Comparison of ENCODE assay signal across 25 mouse cellular contexts in the genomic region with DNA sequence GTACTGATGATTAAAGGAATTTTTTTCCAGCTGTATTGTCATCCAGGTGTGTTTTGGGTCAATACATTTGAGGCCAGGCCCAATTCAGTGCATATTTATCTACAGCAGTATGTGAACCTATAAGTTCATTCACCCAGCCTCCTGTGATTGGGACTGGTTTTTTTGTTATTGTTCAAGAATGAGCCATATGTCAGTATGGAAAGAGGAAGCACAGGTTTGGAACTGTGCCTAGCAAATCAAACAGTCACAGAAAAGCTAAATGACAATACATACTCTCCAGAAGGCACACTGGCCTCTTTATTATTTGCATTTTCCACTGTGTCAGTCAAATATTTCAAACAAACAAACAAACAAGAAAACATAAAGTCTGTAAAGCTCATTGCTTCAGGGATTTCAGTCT.
"Had no signal": no experiment of that assay in that cellular context is flagged by ENCODE, and none has a peak within 500 bp of the region (broad histone marks: within the 10 kb centered on the region; RNA-seq: fewer than 3 reads in every experiment).

No protein-coding gene starts in this region.

- H3K4me2 ChIP-seq: limb, embryonic 12.5 days; limb, embryonic 15.5 days; liver, embryonic 11.5 days; midbrain, embryonic 13.5 days; neural tube, embryonic 13.5 days had no signal

- H3K9ac ChIP-seq: limb, embryonic 12.5 days; limb, embryonic 15.5 days; liver, embryonic 14.5 days; liver, postnatal 0 days; midbrain, embryonic 13.5 days; neural tube, embryonic 13.5 days had no signal

- ATAC-seq: liver, postnatal 0 days; midbrain, embryonic 13.5 days; midbrain, embryonic 16.5 days had no signal

- H3K27ac ChIP-seq: layer of hippocampus, adult 2 months; left cerebral cortex, adult 2 months; limb, embryonic 12.5 days; limb, embryonic 15.5 days; liver, embryonic 14.5 days; midbrain, embryonic 10.5 days; midbrain, embryonic 13.5 days; neural tube, embryonic 13.5 days; stomach, postnatal 0 days had no signal

- H3K36me3 ChIP-seq: limb, embryonic 12.5 days; limb, embryonic 15.5 days; midbrain, embryonic 10.5 days; midbrain, embryonic 13.5 days; neural tube, embryonic 13.5 days had no signal

- H3K27me3 ChIP-seq: limb, embryonic 12.5 days; limb, embryonic 15.5 days; megakaryocyte, embryonic 14.5 days; midbrain, embryonic 13.5 days; neural tube, embryonic 13.5 days had no signal

- H3K4me3 ChIP-seq: layer of hippocampus, adult 2 months; left cerebral cortex, adult 2 months; limb, embryonic 12.5 days; limb, embryonic 15.5 days; megakaryocyte, embryonic 14.5 days; midbrain, embryonic 10.5 days; midbrain, embryonic 13.5 days; myocyte; neural tube, embryonic 13.5 days had no signal

- H3K9me3 ChIP-seq: limb, embryonic 12.5 days; limb, embryonic 15.5 days; megakaryocyte, embryonic 14.5 days; midbrain, embryonic 10.5 days; midbrain, embryonic 13.5 days; neural tube, embryonic 13.5 days had no signal

- DNase-seq: kidney, adult 18-20 months; kidney, adult 9 months; kidney, postnatal 25 days; layer of hippocampus, postnatal 36 days; left cerebral cortex, postnatal 4 days; liver, postnatal 0 days; retina, postnatal 1 day; right cerebral cortex, postnatal 25 days; spleen, adult 18-20 months; thymus, adult 2 months; thymus, postnatal 14 days; thymus, postnatal 4 days had no signal

- H3K4me1 ChIP-seq: megakaryocyte, embryonic 14.5 days had no signal
